Mouse (Mus musculus) R1 (cell line): ENCODE measurements around the gene Wwtr1.

Experiments
- DNase-seq: peaks from one replicate; pipeline ENCODE4 v3.0.0-alpha.2; 2018; ENCODE audit warnings: low read depth, low spot score

Gene Wwtr1

DNA sequence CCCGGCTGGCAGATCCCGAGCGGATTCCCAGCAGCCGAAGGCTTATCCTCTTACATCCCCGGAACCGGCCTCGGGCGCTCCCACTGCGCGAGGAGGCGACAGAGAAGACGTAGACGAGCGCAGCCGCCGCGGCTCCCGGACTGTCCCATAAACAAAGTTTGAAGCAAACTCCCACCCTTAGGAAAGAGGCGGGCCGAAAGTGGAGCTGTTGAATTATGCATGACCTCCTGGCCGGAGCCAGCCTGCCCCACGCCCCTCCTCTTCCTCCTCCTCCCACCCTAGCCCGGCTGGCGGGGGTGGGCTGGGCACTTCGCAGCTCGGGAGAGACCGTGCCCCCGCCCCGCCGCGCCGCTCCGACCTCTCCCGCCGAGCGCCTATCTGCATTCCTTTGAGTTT, at the start of gene Wwtr1:
Gene Wwtr1 (minus strand): TSS at position 251 of the 396 bp plus-strand sequence.
- peak; percentile 98 for DNase-seq

DNA sequence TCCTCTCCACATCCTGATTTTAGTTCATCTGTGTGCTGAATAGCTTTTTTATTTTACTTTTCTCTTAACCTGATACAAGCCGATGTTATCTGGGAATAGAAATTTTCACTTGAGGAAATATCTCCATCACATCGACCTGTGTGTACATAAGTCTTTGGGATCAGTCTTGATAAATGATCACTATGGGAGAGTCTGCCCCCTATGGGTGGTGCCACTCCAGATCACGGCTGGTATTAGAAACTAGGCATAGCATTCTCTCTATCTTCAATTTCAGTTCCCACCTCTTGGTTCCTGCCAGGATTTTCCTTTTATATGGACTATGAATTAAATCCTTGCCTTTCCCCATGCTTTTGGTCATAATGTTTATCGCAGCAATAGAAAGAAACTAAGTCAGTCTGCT, 44.0 kb upstream of the Wwtr1 start:
- DNase-seq, result peak; percentile 46

DNA sequence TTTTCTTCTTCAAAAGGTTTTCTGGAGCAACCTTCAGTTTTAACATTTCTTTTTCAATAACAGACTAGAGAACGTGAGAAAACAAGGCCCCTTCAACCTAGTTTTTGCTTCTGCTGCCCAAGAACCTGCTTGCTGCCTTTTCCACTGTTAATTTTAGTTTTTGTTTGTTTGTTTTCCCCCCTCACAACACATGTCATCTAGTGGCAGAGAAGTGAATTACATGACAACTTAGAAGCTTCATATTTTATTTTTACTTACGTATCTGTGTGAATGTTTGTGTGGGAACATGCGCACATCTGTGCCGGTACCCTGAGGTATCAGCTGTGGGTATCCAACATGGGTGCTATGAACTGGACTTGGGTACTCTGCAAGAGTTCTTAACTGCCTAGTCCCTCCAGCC, 39.9 kb upstream of the Wwtr1 start:
- DNase-seq, result no peak

DNA sequence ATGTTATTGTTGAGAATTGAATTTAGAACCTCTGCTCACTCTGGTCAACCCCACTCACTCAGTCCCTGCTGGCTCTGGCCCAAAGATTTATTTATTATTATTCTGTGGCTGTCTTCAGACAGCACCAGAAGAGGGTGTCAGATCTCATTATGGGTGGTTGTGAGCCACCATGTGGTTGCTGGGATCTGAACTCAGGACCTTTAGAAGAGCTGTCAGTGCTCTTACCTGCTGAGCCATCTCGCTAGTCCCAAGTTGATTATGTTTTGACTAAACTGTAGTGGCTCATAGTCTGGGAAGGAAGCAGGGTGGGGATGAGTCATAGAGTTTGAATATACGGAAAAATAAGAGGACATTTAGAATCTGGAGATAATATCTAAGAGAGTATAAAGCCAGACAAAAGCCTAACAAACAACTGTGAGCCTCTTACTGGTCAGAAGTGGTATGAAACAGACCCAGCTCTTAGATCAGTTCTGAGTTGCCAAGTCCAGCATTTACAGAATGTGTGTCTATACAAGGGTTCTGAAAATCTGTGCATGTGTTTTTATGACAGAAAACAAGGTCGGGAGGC, 36.8 kb upstream of the Wwtr1 start:
- DNase-seq, result no peak

GRCm38 (mm10) chr3:57611776-57612175, 36.1 kb upstream of the Wwtr1 start:
- peak; percentile 61 for DNase-seq

GRCm38 (mm10) chr3:57604618-57605015, 28.9 kb upstream of the Wwtr1 start:
- peak; percentile 83 for DNase-seq

DNA sequence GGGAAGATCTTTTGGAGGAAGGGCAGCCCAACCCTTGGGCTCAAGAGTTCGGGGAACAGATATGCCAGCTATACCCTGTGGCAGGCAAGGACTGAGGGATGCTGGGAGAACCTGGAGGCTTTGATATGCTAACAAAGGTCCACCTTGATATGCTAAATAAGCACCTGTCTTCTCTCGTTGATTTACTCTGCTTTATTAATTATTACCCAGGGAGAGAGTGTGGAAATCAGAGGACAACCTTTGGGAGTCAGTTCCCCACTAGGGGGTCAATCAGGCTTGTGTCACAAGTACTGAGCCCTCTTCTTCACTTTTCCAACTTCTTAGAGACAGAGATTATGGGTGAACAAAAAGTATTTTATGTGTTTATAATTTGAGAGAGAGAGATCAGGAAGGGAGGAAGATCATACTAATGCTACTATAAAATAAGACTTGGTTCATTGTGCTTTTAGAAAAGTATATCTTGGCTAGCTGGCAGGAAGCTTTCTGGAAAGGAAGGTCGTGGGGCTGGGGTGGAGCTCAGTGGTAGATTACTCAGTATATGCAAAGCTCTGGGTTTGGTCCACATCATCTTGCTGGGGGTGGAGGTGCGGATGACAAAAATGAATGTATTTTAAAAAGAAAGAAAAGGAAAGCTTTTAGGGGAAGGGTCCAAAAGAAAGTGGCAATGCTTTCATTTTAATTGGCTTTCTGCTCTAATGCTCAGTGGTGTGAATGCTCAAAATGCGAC, 28.3 kb upstream of the Wwtr1 start:
- DNase-seq, result peak; percentile 45

GRCm38 (mm10) chr3:57602610-57603009, 26.9 kb upstream of the Wwtr1 start:
- no peak for DNase-seq

- no peak for DNase-seq
These were observed 20.9 kb upstream of the Wwtr1 start for GRCm38 (mm10) chr3:57596566-57596965.

- DNase-seq, result no peak
These were observed 19.8 kb upstream of the Wwtr1 start for GRCm38 (mm10) chr3:57595506-57595905.

- DNase-seq, result no peak
These were observed 10.3 kb upstream of the Wwtr1 start for GRCm38 (mm10) chr3:57585967-57586366.

DNA sequence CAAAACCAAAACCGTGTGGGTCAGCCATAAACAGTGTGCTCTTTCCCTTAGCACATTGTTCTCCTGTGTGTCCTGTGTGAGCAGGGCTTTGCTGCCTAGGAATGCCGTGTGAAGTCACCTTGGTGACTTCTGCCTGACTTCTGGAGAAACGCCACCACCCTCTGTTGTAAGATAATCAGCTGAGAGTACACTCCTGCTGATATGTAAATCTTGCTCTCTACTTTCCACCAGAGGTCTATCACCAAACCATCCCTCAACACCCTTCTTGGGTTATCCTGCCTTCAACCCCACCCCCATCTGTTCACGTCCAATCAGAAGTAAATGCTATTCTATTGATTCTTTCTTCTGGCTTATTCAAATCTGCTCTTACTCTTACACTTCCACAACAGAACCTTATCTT, 7.8 kb upstream of the Wwtr1 start:
- DNase-seq, result peak; percentile 91

DNA sequence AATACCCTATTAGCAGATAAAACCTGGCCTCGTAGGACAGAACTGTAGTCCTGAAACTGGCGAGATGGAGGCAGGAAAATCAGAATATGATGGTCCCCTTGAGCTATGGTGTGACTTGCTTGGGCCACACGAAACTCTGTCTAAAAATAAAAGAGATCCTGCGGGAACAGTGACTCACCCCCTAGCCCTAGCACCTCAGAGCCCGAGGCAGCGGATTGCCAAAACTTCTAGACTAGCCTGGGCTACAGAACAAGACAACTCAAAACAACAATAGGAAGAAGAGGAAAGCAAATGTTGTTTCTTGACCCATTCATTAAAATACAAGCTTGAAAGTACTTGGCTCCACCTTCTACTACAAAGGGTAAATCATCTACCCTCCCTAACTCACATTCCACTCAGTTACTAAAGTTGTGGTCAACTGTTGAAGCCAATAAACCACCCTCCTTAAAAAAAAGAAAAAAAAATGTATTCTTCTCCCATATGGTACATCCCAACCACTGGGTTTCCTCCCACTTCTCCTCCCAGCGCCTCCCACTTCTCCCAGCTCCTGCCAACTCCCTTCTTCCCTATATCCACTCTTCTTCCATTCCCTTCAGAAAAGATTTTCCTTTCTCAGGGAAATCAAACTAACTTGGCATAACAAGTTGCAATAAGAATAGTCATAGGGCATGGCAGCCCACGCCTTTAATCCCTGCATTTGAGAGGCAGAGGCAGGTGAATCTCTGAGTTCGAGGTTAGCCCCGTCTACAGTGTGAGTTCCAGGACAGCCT, 4.9 kb upstream of the Wwtr1 start:
- DNase-seq, result peak; percentile 58

DNA sequence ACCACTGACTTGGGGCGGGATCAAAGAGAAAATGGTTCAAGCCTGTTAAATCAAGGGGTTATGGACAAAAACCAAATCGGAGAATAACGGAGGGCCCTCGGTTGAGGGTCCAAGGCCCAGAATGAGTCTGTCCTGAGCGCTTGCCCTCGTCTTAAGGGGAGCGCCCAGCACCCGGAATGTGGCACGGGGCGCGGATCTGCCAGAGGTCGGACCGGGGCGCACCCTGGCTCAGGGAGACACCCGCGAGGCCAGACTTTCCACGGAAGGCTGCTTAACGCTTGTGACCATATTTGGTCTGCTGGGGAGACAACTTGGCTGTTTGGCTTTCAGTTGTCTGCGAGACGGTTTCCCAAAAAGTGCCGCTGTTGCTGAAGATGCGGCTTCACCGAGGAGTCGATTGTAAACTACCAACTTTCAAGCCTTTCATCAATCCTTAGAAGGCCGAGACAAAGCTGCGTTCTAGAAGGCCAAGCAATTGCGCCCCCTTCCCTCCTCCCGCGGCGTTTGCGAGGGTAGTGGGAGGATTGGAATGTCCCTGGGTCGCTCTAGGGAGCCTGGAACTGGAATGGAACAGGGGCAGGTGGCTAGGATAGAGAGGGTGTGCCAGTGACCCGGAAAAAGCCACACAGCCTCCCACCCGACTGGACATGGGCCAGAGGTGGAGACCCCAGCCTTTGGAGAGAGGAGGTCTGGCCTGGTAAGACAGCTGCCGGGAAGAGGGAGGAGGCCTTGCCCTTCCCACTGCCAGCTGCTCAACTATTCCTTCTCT, 530 bp upstream of the Wwtr1 start:
- DNase-seq, result peak; percentile 88

DNA sequence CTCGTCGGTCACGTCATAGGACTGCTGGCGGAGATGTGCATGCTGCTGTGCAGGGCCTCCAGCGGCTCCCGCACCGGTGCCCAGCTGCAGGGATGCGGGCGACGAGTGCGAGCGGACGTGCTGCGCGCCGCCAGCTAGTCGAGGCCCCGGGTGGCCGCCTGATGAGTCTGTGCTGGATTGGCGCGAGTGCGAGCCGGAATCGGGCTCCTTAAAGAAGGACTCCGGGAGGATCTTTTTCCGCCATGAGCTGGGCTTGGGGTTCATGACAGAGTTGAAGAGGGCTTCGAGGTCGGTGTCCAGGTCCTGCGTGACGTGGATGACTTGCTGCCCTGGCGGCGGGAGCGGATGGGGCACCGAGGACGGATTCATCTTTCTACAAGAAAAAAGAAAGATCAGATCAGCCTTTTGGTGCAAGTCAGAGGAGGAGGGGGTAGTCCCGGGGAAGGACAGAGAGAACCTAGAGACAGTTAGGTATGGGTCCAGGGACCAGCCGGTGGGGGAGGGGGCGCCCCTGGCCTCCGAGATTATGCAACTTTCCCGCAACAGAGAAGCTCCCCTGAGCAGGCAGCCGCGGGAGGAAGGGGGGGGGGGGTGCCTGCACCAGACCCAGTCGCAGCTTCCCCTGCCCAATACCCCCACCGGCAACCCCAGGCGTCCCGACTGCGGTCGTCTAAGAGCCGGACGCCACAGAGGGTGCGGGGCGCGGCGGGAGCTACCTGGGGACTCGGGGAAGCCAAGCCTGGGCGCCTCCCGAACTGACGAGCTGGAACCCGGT, 638 bp downstream of the Wwtr1 start:
- DNase-seq, result peak; percentile 56

- DNase-seq, result no peak
These were observed 1.7 kb downstream of the Wwtr1 start for GRCm38 (mm10) chr3:57573898-57574570.

DNA sequence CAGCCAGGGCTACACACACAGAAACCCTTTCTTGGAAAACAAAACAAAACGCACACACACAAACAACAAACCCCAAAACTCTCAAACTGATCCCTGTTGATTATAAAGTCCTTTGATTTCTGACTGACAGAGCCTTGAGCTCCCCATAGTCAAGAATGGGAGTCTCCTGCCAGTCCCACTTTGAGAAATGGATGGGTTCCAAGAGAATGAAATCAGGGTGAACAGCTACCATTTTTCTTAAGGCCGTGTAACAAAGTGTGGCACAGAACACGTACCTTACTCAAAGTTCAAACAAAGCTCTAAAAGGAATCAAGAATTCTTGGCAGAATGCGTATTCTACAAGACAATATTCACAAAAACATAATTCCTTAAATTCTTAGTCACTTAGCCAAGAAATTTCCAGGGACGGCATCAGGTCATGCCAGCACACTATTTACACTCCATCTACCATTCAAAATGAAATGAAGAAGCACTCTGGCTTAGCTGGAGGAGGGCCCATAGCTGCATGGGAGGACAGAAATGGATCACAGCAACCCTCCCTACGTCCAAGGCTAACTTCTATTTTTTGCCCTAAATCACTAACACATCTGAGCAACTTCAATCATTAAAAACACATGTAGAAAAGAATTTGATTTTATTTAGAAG, 3.3 kb downstream of the Wwtr1 start:
- DNase-seq, result no peak

DNA sequence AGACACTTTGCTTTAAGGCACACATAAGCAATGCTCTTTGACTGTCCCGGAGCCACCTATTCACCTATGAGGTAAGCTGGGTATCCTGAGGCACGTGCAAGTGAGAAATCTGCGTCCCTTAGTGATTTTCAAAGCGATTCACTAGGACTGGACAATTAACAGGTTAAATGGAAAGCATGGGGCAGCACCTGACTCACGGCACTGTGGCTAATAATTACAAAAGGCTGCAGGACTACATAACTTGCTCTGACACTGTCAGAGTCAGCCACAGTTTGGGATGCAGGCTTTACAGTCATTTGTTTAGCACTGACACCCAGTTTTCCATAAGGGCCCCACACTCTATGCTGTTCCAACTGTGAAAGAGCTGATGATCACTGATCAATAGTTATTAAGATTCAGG, 9.1 kb downstream of the Wwtr1 start:
- DNase-seq, result no peak

- DNase-seq, result no peak
These were observed 12.1 kb downstream of the Wwtr1 start for GRCm38 (mm10) chr3:57563627-57564026.

GRCm38 (mm10) chr3:57562996-57563506, 12.7 kb downstream of the Wwtr1 start:
- DNase-seq, result peak; percentile 64
